Mouse (Mus musculus) embryonic facial prominence, embryonic 14.5 days (tissue): ENCODE data around the gene Coa3. TPM values are rescaled to one million over a fixed set of nuclear protein-coding genes. Genes with fewer than 3 reads are reported as not detected.

Experiments
- polyA plus RNA-seq: library from polyadenylated mRNA; unstranded; fragments of >200 nt; fragmentation: Nextera tagmentation; extraction: Ambion mirVana; gene quantifications from 2 replicates; pipeline ENCODE4 v1.2.1, GENCODE M21; 2014

The Coa3 gene
- polyA plus RNA-seq, 1 experiment from 2014 or later, result 180 TPM

Other genes with a start within 250 kb of the Coa3 start
- 13.9 and 14.4 TPM in 2 replicates for gene Naglu, start 209.1 kb downstream of the Coa3 start, polyA plus RNA-seq
- gene Hsd17b1, start 200.7 kb downstream of the Coa3 start, polyA plus RNA-seq, result not detected in 2 replicates
- 39.1 and 40.5 TPM in 2 replicates for gene Coasy, start 196.5 kb downstream of the Coa3 start, polyA plus RNA-seq
- gene Mlx, start 191.8 kb downstream of the Coa3 start, polyA plus RNA-seq, result 45.8 and 55.2 TPM in 2 replicates
- gene Psmc3ip, start 183.7 kb downstream of the Coa3 start, polyA plus RNA-seq, result 27.2 and 34.4 TPM in 2 replicates
- gene Retreg3, start 159.2 kb downstream of the Coa3 start, polyA plus RNA-seq, result 10.4 and 12.1 TPM in 2 replicates
- gene Tubg1, start 159.2 kb downstream of the Coa3 start, polyA plus RNA-seq, result 55.7 and 60.2 TPM in 2 replicates
- 6.6 and 8.4 TPM in 2 replicates for gene Tubg2, start 123.2 kb downstream of the Coa3 start, polyA plus RNA-seq
- gene Cntnap1, start 108.6 kb downstream of the Coa3 start, polyA plus RNA-seq, result 1.6 and 1.9 TPM in 2 replicates
- 17.7 and 20.9 TPM in 2 replicates for gene Plekhh3, start 107.8 kb downstream of the Coa3 start, polyA plus RNA-seq
- gene Ccr10, start 103.7 kb downstream of the Coa3 start, polyA plus RNA-seq, result 0.28 TPM in 1 of 2 replicates, not detected in the other
- 14.8 and 15.5 TPM in 2 replicates for gene Ezh1, start 52.7 kb downstream of the Coa3 start, polyA plus RNA-seq
- 128 and 154 TPM in 2 replicates for gene Ramp2, start 33.1 kb downstream of the Coa3 start, polyA plus RNA-seq
- 111 and 116 TPM in 2 replicates for gene Vps25, start 25.4 kb downstream of the Coa3 start, polyA plus RNA-seq
- 10.7 and 11.9 TPM in 2 replicates for gene Wnk4, start 18.5 kb downstream of the Coa3 start, polyA plus RNA-seq
- gene Cntd1, start 102 bp downstream of the Coa3 start, polyA plus RNA-seq, result 0.90 and 1.6 TPM in 2 replicates
- 134 and 139 TPM in 2 replicates for gene Becn1, start 23.2 kb upstream of the Coa3 start, polyA plus RNA-seq
- 98.0 and 106 TPM in 2 replicates for gene Psme3, start 37.1 kb upstream of the Coa3 start, polyA plus RNA-seq
- gene Aoc2, start 45.9 kb upstream of the Coa3 start, polyA plus RNA-seq, result 0.75 and 0.82 TPM in 2 replicates
- gene Aoc3, start 51.5 kb upstream of the Coa3 start, polyA plus RNA-seq, result 2.0 and 2.4 TPM in 2 replicates
- gene G6pc, start 88.4 kb upstream of the Coa3 start, polyA plus RNA-seq, result not detected in 2 replicates
- 43.4 and 59.3 TPM in 2 replicates for gene Aarsd1, start 138.5 kb upstream of the Coa3 start, polyA plus RNA-seq
- 13.4 and 16.0 TPM in 2 replicates for gene Gm27029, start 145.7 kb upstream of the Coa3 start, polyA plus RNA-seq
- 16.2 and 17.3 TPM in 2 replicates for gene Rundc1, start 146.0 kb upstream of the Coa3 start, polyA plus RNA-seq
- 35.5 and 37.1 TPM in 2 replicates for gene Ptges3l, start 146.2 kb upstream of the Coa3 start, polyA plus RNA-seq
- 376 and 406 TPM in 2 replicates for gene Rpl27, start 163.2 kb upstream of the Coa3 start, polyA plus RNA-seq
- 14.1 and 14.3 TPM in 2 replicates for gene Ifi35, start 169.3 kb upstream of the Coa3 start, polyA plus RNA-seq
- 7.4 and 9.8 TPM in 2 replicates for gene Rnd2, start 185.9 kb upstream of the Coa3 start, polyA plus RNA-seq
- 50.4 and 51.0 TPM in 2 replicates for gene Vat1, start 187.1 kb upstream of the Coa3 start, polyA plus RNA-seq